Mouse (Mus musculus): Measurements from ENCODE around the gene Psma7. TPM values are rescaled to one million over a fixed set of nuclear protein-coding genes. Genes with fewer than 3 reads are reported as not detected.
A peak's percentile ranks its signal among the peaks of the same experiment; 100 is the strongest.

Gene Psma7
- polyA plus RNA-seq (2015; fragmentation: Nextera tagmentation; extraction: Ambion mirVana): 541 and 580 TPM in 2 replicates

DNA sequence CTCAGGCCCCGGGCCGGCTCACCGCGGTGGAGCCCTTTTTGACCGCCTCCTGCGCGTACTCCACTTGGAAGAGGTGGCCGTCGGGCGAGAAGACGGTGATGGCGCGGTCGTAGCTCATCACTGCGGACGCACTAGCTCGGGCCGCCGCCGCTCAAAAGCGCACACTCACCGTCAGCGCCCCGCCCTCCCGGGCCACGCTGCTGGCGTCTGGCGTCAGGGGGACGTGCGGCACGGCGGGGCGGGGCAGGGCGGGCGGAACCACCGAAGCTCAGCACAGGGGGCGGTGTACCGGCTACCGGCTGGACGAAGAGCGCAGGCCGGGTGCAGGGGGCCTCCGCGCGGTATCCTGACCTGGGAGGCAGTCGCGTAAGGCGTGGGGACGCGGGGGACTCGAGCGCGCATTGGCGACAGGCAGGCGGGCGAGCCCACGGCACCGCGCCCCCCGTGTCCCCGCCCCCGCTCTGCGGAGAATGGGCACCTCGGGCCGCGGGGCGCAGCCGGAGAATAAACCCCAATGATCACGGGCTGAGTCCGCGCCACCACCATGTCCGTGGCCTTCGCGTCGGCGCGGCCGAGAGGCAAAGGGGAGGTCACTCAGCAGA lies at the start of gene Psma7, which contains the start of gene Ss18l1:
TSS of gene Psma7 (minus strand) at position 178 of the 602 bp plus-strand sequence.
TSS of gene Ss18l1 (plus strand) at position 254 of the 602 bp plus-strand sequence.
- under 1% methylated on average over 77 of the region's 78 CpGs for WGBS
- peaks cover 52% of the 10 kb centered on the region for H3K4me1 ChIP-seq
- ATAC-seq (replicated peaks): peak; percentile 96
- H3K9ac ChIP-seq (replicated peaks): peak within 1 kb of the TSS; percentile 95
- H3K9me3 ChIP-seq: no peaks in the 10 kb centered on the region
- H3K27me3 ChIP-seq: no peaks in the 10 kb centered on the region
- peak within 1 kb of the TSS; percentile 97 for H3K4me3 ChIP-seq
- H3K27ac ChIP-seq (replicated peaks): peak within 1 kb of the TSS; percentile 96
- peaks cover 18% of the 10 kb centered on the region for H3K36me3 ChIP-seq
- peak within 1 kb of the TSS; percentile 76 for H3K4me2 ChIP-seq (replicated peaks)

DNA sequence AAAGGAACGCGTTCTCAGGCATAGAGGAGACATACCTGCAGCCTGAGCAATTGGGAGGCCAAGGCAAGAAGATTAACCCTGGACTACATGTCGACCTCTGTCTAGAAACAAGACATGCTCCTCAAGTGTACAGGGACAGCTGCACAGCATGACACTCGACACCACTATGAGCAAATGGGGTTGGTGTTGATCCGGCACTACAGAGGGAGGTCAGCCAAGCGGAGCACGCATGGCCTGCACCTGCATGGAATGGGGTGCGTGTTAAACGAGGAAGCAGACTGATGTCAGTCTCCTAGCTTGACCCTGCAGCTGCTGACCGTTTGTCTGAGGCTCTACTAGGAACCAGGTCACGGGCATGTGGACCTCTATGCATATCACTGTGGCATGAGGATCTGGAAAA lies 48.1 kb upstream of the Psma7 start:
- Histone ChIP-seq H3K4me1 (peaks cover 11% of the 10 kb centered on the region; the same call in 1 of the 2 replicates), H3K27ac (replicated peaks) (no peak overlapping the region), H3K9me3 (no peaks in the 10 kb centered on the region), H3K4me3 (no peak overlapping the region), H3K36me3 (peaks cover 3% of the 10 kb centered on the region; the same call in 1 of the 2 replicates), H3K27me3 (no peaks in the 10 kb centered on the region), H3K4me2 (replicated peaks) (no peak overlapping the region), H3K9ac (replicated peaks) (no peak overlapping the region)
- ATAC-seq (replicated peaks): no peak
- WGBS: 72% methylated on average over 11 of the region's 11 CpGs

DNA sequence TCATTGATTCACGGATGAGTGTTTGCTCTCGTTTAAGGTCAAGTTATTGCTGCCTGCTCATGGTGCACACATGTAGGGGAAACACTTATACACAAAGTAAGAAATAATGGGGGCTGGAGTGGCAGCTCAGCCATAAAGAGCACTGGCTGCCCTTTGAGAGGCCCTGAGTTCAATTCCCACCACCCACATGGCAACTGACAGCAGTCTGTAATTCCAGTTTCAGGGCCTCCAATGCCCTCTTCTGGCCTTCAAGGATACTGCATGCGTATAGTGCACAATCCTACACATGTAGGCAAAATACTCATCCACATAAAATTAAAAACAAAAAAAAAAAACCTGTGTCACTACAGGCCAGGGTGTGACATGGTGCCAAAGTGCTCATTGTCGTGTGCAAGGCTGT lies 45.2 kb upstream of the Psma7 start:
- no peak overlapping the region for H3K4me3 ChIP-seq
- H3K9ac ChIP-seq (replicated peaks): no peak overlapping the region
- WGBS: 90% methylated on average over 4 of the region's 4 CpGs
- no peaks in the 10 kb centered on the region for H3K27me3 ChIP-seq
- ATAC-seq (replicated peaks): no peak; the same call in 1 of the 2 replicates
- peaks cover 8% of the 10 kb centered on the region; the same call in 1 of the 2 replicates for H3K36me3 ChIP-seq
- no peak overlapping the region for H3K27ac ChIP-seq (replicated peaks)
- no peak overlapping the region for H3K4me2 ChIP-seq (replicated peaks)
- no peaks in the 10 kb centered on the region for H3K9me3 ChIP-seq
- peaks cover 11% of the 10 kb centered on the region; the same call in 1 of the 2 replicates for H3K4me1 ChIP-seq

DNA sequence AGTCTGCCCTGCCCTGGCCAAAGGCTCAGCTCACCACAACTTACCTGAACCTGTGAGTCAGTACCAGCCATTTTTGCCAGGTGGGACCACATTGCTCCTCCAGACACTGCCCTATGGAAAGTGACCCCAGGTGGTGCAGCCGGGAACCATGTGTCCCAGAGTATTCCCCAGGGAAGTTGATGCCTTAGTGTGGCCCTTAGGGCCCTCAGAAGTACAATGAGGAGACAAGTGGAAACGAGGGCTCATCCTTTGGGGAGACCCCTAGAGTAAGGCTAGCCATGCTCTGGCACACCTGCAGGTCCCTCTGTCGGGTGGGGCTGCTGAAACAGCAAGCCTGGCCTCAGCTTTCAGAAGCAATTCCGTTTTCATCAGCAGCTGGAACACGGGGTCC lies 44.4 kb upstream of the Psma7 start:
- Histone ChIP-seq H3K9ac (replicated peaks) (no peak overlapping the region), H3K27ac (replicated peaks) (no peak overlapping the region), H3K4me3 (no peak overlapping the region), H3K27me3 (no peaks in the 10 kb centered on the region), H3K4me1 (peaks cover 11% of the 10 kb centered on the region; the same call in 1 of the 2 replicates), H3K4me2 (replicated peaks) (no peak overlapping the region), H3K9me3 (no peaks in the 10 kb centered on the region), H3K36me3 (peaks cover 14% of the 10 kb centered on the region; the same call in 1 of the 2 replicates)
- WGBS: 84% methylated on average over 5 of the region's 5 CpGs
- no peak for ATAC-seq (replicated peaks)

DNA sequence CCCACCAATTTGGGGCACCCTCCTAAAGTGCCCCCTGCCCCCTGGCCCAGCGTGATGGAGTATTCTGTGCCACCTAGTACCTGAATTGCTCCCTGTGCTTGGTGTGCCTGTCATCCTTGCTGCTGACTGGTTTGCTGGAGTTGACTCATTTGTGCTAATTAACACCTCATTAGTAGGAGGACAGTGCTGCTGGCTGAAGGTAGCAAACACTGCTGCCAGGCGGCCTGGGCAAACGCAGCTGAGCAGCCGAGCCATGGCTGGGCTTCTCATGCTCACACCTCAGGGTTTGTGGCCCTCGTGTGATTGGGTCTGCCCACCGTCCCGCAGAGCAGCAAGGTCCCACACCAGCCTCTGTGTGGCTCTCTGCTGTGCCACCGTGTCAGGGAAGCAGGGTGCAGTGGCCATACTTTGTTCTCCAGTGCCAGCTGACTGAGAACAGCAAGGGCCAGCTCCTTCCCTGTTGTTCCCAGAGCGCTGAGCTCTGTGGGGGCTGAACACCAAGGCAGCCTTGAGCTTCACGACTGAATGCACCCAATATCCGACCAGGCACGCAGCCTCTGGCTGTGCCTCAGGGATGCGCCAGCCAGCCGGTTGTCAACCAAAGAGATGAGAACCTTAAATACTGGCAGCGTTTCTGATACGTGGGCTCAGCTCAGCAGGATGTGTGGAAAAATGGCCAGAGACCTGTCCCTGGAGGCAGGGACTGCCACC lies 43.8 kb upstream of the Psma7 start:
- H3K27ac ChIP-seq (replicated peaks): peak overlapping the region; percentile 56; the same call in 1 of the 2 replicates
- no peak overlapping the region for H3K9ac ChIP-seq (replicated peaks)
- 57% methylated on average over 16 of the region's 16 CpGs for WGBS
- no peak overlapping the region for H3K4me2 ChIP-seq (replicated peaks)
- peaks cover 11% of the 10 kb centered on the region; the same call in 1 of the 2 replicates for H3K4me1 ChIP-seq
- H3K4me3 ChIP-seq: no peak overlapping the region
- H3K27me3 ChIP-seq: no peaks in the 10 kb centered on the region
- H3K9me3 ChIP-seq: no peaks in the 10 kb centered on the region
- peak; percentile 45; the same call in 1 of the 2 replicates for ATAC-seq (replicated peaks)
- H3K36me3 ChIP-seq: peaks cover 14% of the 10 kb centered on the region; the same call in 1 of the 2 replicates

DNA sequence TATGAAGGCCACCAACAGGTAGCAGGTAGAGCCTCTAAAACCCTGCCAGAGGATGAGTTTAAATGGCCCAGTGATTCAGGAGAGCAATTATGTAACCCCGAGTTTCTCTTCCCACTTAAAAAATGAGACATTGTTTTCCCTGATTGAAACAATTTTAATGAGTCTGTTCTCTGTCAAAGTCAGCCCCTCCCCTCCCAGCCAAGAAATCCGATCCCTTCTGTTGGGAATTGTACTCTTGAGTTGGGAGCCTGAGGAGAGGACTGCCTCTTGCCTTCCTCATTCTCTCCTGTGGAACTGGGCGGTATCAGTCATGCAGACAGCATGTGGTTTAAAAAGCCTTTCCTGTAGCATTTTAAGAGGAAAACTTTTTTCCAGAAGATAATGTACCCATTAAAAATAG lies 42.3 kb upstream of the Psma7 start:
- no peak overlapping the region for H3K4me3 ChIP-seq
- peaks cover 14% of the 10 kb centered on the region; the same call in 1 of the 2 replicates for H3K36me3 ChIP-seq
- no peak overlapping the region for H3K9ac ChIP-seq (replicated peaks)
- H3K27me3 ChIP-seq: no peaks in the 10 kb centered on the region
- no peak overlapping the region for H3K27ac ChIP-seq (replicated peaks)
- H3K4me1 ChIP-seq: peaks cover 11% of the 10 kb centered on the region; the same call in 1 of the 2 replicates
- ATAC-seq (replicated peaks): no peak
- 31% methylated on average over 3 of the region's 3 CpGs for WGBS
- no peaks in the 10 kb centered on the region for H3K9me3 ChIP-seq
- H3K4me2 ChIP-seq (replicated peaks): no peak overlapping the region

DNA sequence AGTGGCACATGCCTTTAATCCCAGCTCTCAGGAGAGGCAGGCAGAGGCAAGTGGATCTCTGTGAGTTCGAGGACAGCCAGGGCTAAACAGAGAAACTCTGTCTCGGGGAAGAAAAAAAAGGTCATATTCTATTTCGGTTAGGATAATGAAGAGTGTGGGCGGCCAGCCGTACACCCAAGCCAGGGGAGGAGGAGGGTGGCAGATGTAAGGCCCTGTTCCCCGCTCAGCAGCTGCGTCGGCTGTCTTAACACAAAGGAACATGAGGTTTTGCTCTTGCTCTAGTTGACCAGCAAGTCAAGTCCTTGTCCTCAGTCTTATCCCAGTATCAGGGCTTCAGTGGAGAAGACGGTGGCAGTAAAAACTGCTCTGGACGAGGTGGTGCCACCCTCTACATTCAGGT lies 40.8 kb upstream of the Psma7 start:
- 89% methylated on average over 10 of the region's 10 CpGs for WGBS
- no peaks in the 10 kb centered on the region for H3K9me3 ChIP-seq
- peaks cover 11% of the 10 kb centered on the region; the same call in 1 of the 2 replicates for H3K4me1 ChIP-seq
- peaks cover 16% of the 10 kb centered on the region; the same call in 1 of the 2 replicates for H3K36me3 ChIP-seq
- H3K9ac ChIP-seq (replicated peaks): no peak overlapping the region
- no peak overlapping the region for H3K4me3 ChIP-seq
- no peaks in the 10 kb centered on the region for H3K27me3 ChIP-seq
- H3K4me2 ChIP-seq (replicated peaks): no peak overlapping the region
- no peak for ATAC-seq (replicated peaks)
- H3K27ac ChIP-seq (replicated peaks): no peak overlapping the region

DNA sequence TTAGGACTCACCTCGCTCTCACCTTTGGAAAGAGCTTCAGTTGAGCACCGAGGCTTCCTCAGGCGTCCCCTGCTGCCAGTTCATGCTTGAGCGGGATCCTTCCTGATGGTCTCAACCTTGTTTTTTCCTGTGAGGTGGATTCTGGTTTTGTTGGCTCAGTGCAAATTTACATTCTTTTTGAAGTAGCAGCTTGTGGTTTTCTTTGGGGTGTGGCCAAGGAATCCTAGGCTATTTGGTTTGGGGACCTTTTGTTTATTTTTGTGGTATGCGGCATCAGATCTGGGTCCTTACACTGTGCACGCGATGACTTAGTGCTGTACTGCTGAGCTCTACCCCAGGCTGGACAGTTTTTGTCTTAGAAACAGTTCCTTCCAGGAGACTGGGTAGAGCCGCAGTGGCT lies 38.4 kb upstream of the Psma7 start:
- Histone ChIP-seq H3K9ac (replicated peaks) (no peak overlapping the region), H3K36me3 (peaks cover 16% of the 10 kb centered on the region; the same call in 1 of the 2 replicates), H3K27ac (replicated peaks) (no peak overlapping the region), H3K27me3 (no peaks in the 10 kb centered on the region), H3K4me3 (no peak overlapping the region), H3K9me3 (no peaks in the 10 kb centered on the region), H3K4me1 (peaks cover 2% of the 10 kb centered on the region; the same call in 1 of the 2 replicates), H3K4me2 (replicated peaks) (no peak overlapping the region)
- WGBS: 91% methylated on average over 8 of the region's 8 CpGs
- ATAC-seq (replicated peaks): no peak

DNA sequence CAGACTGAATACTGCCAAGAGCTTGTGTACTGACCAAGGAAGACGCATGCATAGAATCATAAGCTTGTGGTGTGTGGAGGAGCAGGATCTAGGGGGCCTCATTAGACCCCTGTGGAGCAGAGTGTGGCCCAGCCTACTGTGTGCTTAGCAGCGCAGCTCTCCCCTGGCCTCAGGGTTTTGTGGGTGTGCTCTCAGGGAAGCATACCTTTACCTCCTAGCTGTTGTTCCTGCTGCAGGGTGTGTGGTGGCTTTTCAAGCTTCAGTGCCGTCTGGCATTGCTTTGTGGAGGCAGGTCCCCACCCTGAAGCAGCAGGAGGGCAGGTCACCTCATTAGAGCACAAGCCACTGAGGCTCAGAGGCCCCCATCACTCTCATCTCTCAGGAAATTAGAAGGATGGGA lies 35.4 kb upstream of the Psma7 start:
- WGBS: 54% methylated on average over 3 of the region's 3 CpGs
- peaks cover 8% of the 10 kb centered on the region; the same call in 1 of the 2 replicates for H3K36me3 ChIP-seq
- no peak overlapping the region for H3K4me2 ChIP-seq (replicated peaks)
- H3K4me3 ChIP-seq: no peak overlapping the region
- H3K27ac ChIP-seq (replicated peaks): no peak overlapping the region
- no peak for ATAC-seq (replicated peaks)
- no peak overlapping the region for H3K9ac ChIP-seq (replicated peaks)
- H3K27me3 ChIP-seq: no peaks in the 10 kb centered on the region
- no peaks in the 10 kb centered on the region for H3K4me1 ChIP-seq
- no peaks in the 10 kb centered on the region for H3K9me3 ChIP-seq

DNA sequence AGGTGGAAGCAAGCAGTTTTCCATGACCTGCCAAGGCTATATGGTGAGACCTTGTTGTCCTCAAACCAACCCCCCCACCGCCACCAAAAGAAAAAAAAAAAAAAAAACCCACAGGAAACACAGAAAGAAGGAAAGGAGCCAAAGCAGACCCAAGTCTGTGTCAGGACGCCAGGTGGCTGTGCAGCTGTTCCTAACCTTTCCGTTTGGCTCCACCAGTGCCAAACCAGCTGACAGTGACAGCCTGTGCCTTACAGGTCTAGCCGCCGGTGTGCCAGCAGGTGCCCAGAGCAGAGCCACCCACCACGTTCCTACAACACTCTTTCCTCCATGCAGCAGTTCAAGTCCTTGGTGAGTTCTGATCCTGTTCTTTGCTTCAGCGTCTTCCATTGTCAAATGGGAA lies 30.7 kb upstream of the Psma7 start:
- WGBS: 88% methylated on average over 7 of the region's 7 CpGs

DNA sequence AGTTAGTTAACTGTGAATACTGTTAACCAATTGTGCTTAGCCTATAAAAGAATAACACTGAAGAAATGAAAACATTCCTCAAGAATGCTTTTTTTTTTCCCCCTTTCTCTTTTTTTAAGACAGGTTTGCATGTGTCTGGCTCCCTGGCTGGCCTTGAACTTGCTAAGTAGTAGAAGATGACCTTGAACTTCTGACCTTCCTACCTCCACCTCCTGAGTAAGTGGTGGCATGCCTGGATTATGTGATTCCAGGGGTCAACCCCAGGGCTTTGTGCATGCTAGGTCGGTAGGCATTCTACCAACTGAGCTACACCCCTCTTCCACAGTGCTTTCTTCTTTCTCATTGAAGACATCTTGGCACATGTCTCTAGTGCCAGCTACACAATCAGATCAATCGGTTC lies 29.4 kb upstream of the Psma7 start:
- Histone ChIP-seq H3K4me3 (no peak overlapping the region), H3K4me1 (peaks cover 18% of the 10 kb centered on the region), H3K27ac (replicated peaks) (no peak overlapping the region), H3K36me3 (peaks cover 18% of the 10 kb centered on the region), H3K9me3 (no peaks in the 10 kb centered on the region), H3K27me3 (no peaks in the 10 kb centered on the region), H3K4me2 (replicated peaks) (peak overlapping the region; percentile 66; the same call in 1 of the 2 replicates), H3K9ac (replicated peaks) (no peak overlapping the region)
- no peak for ATAC-seq (replicated peaks)
- 77% methylated on average over 2 of the region's 2 CpGs for WGBS

More for the DNA sequence above, 30.7 kb upstream of the Psma7 start:
- H3K9ac ChIP-seq (replicated peaks): no peak overlapping the region
- ATAC-seq (replicated peaks): no peak
- no peak overlapping the region for H3K4me2 ChIP-seq (replicated peaks)
- no peaks in the 10 kb centered on the region for H3K9me3 ChIP-seq
- H3K4me1 ChIP-seq: peaks cover 18% of the 10 kb centered on the region
- no peaks in the 10 kb centered on the region for H3K27me3 ChIP-seq
- no peak overlapping the region for H3K4me3 ChIP-seq
- H3K27ac ChIP-seq (replicated peaks): no peak overlapping the region
- H3K36me3 ChIP-seq: peaks cover 10% of the 10 kb centered on the region
